Mouse (Mus musculus): ENCODE results near the gene Pnpo. TPM values are rescaled to one million over a fixed set of nuclear protein-coding genes. Genes with fewer than 3 reads are reported as not detected.

Gene Pnpo
- polyA plus RNA-seq, 1 experiment from 2014 or later, result 652 TPM

DNA sequence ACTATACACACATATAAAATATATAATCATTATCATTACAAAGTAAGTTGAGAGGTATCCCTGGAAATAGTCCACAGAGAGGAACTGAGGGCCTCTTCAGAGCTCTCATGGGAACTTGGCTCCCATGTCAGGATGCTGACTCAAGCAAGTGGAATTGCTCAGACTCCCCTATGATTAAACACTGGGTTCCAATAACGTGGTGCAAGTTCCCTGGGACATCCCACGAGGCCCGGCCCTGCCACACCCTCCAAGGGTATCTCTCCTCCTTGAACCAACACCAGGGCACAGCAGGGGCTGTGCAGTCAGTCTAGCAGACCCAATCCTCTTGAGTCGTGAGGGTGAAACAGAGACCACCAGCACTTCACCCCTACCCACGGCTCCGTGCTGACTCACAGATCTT is 24.8 kb downstream of the Pnpo start:
- 0 out of 2 replicates have a peak, but pooled peaks cover 3% of the 10 kb centered on the region for H3K27me3 ChIP-seq
- no peaks in the 10 kb centered on the region for H3K9me3 ChIP-seq (replicated peaks)
- WGBS (ENCODE audit: insufficient replicate concordance), result 38% methylated on average over 6 of the region's 6 CpGs
- H3K27ac ChIP-seq, result peak overlapping the region; percentile 99
- H3K4me1 ChIP-seq (replicated peaks), result peaks cover 64% of the 10 kb centered on the region
- no peak overlapping the region for H3K4me3 ChIP-seq (replicated peaks)
- H3K9ac ChIP-seq, result peak overlapping the region; percentile 52
- ATAC-seq (ENCODE audit: low read depth) (no peak), DNase-seq (no peak)
- H3K36me3 ChIP-seq, result no peaks in the 10 kb centered on the region
- peak overlapping the region; percentile 0; the same call in 1 of the 2 replicates for H3K4me2 ChIP-seq

- no peaks in the 10 kb centered on the region for H3K36me3 ChIP-seq
- 28% methylated on average over 6 of the region's 6 CpGs for WGBS (ENCODE audit: insufficient replicate concordance)
- no peaks in the 10 kb centered on the region for H3K27me3 ChIP-seq
- H3K9me3 ChIP-seq (replicated peaks), result no peaks in the 10 kb centered on the region
- peak; percentile 83 for DNase-seq
- peak overlapping the region; percentile 26 for H3K4me3 ChIP-seq (replicated peaks)
- peak overlapping the region; percentile 68 for H3K4me2 ChIP-seq
- peak overlapping the region; percentile 77 for H3K9ac ChIP-seq
- ATAC-seq (ENCODE audit: low read depth), result peak; percentile 85
- peak overlapping the region; percentile 99 for H3K27ac ChIP-seq
- peaks cover 64% of the 10 kb centered on the region for H3K4me1 ChIP-seq (replicated peaks)
Measured at GRCm38 (mm10) chr11:96917415-96917814, 26.4 kb downstream of the Pnpo start.

GRCm38 (mm10) chr11:96916885-96917396 is 26.8 kb downstream of the Pnpo start:
- H3K4me1 ChIP-seq (replicated peaks), result peaks cover 64% of the 10 kb centered on the region
- no peaks in the 10 kb centered on the region for H3K27me3 ChIP-seq
- DNase-seq (no peak), ATAC-seq (ENCODE audit: low read depth) (no peak)
- peaks cover 3% of the 10 kb centered on the region for H3K36me3 ChIP-seq
- H3K4me3 ChIP-seq (replicated peaks), result peak overlapping the region; percentile 41
- H3K9ac ChIP-seq, result peak overlapping the region; percentile 77
- 14% methylated on average over 13 of the region's 13 CpGs for WGBS (ENCODE audit: insufficient replicate concordance)
- H3K9me3 ChIP-seq (replicated peaks), result no peaks in the 10 kb centered on the region
- H3K27ac ChIP-seq, result peak overlapping the region; percentile 99
- H3K4me2 ChIP-seq, result peak overlapping the region; percentile 68

DNA sequence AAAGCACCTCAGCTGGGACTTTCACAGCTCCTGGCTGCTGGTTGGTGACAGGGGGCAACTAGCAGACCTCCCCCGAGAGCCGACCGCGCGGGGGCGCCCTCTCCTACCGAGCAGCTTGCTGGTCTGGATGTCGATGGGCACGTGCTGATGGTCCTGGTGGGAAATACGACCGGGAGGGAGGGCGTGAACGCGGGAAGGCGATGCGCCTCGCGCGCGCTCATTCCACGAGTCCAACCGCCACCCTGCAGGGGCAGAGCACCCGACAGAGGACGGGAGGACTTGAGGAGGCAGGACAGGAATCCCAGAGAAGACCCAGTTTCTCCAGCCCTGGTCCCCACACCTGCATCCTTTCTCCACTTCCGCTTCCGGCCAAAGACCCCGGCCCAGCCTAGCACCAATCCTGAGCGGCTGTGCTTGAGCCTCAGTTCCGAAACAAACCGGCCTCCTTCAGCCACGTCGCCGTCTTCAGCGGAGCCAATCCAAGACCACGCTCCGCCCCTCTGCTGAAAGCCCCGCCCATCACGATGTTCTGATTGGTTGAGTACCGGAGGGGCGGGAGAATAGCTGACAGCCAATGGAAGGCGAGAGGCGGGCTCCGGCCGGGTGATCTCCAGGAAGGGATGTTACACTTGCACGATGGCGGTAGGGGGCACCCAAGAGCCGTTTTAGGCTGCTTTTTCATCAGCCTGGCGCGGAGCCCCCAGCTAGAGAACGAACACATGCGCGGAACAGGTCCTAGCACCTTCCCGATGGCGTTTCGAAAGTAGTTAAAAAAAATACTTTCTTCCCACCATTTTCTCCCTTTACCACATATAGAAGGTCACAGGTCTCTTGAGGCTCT is 27.5 kb downstream of the Pnpo start, which contains the start of gene Cdk5rap3:
TSS of gene Cdk5rap3 (minus strand) at position 453 of the 841 bp plus-strand sequence.
- Histone ChIP-seq H3K27me3 (no peaks in the 10 kb centered on the region), H3K9ac (peak within 1 kb of the TSS; percentile 85), H3K4me3 (replicated peaks) (peak within 1 kb of the TSS; percentile 79), H3K27ac (peak within 1 kb of the TSS; percentile 99), H3K9me3 (replicated peaks) (no peaks in the 10 kb centered on the region), H3K36me3 (peaks cover 10% of the 10 kb centered on the region), H3K4me2 (peak within 1 kb of the TSS; percentile 84), H3K4me1 (replicated peaks) (peaks cover 64% of the 10 kb centered on the region)
- ATAC-seq (ENCODE audit: low read depth) (peak; percentile 82), DNase-seq (peak; percentile 100)
- WGBS (ENCODE audit: insufficient replicate concordance), result under 1% methylated on average over 55 of the region's 55 CpGs

GRCm38 (mm10) chr11:96912682-96913081 is 31.1 kb downstream of the Pnpo start:
- H3K4me3 ChIP-seq (replicated peaks), result no peak overlapping the region
- H3K9ac ChIP-seq, result no peak overlapping the region
- no peak overlapping the region for H3K4me2 ChIP-seq
- H3K9me3 ChIP-seq (replicated peaks), result no peaks in the 10 kb centered on the region
- no peaks in the 10 kb centered on the region for H3K27me3 ChIP-seq
- H3K4me1 ChIP-seq (replicated peaks), result peaks cover 35% of the 10 kb centered on the region
- ATAC-seq (ENCODE audit: low read depth), result no peak
- WGBS (ENCODE audit: insufficient replicate concordance), result 54% methylated on average over 11 of the region's 11 CpGs
- H3K36me3 ChIP-seq, result peaks cover 41% of the 10 kb centered on the region
- DNase-seq, result no peak
- H3K27ac ChIP-seq, result no peak overlapping the region

DNA sequence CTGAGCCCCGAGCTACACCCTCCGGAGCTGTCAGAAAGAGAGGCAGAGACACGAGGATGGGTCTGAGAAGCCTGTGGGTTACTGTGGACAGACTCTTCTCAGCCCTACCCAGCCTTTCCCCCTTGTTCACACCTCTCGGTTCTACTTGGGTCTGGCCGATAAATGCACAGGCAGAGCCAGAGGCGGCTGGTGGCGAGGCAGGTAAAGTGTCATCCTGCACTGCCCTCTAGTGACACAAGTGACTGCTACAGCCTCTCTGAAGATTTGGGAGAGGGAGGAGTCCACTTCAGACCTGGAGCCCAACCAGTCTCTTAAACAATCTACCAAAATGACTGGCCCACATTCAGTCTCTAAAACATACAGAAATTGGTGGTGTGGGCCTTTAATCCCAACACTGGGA is 33.8 kb downstream of the Pnpo start:
- Histone ChIP-seq H3K4me3 (replicated peaks) (no peak overlapping the region), H3K9me3 (replicated peaks) (no peaks in the 10 kb centered on the region), H3K36me3 (peaks cover 52% of the 10 kb centered on the region), H3K4me2 (no peak overlapping the region), H3K4me1 (replicated peaks) (peaks cover 28% of the 10 kb centered on the region), H3K9ac (no peak overlapping the region), H3K27ac (no peak overlapping the region), H3K27me3 (no peaks in the 10 kb centered on the region)
- 36% methylated on average over 7 of the region's 7 CpGs for WGBS (ENCODE audit: insufficient replicate concordance)
- ATAC-seq (ENCODE audit: low read depth) (peak; percentile 43; the same call in 1 of the 2 replicates), DNase-seq (peak; percentile 58)

DNA sequence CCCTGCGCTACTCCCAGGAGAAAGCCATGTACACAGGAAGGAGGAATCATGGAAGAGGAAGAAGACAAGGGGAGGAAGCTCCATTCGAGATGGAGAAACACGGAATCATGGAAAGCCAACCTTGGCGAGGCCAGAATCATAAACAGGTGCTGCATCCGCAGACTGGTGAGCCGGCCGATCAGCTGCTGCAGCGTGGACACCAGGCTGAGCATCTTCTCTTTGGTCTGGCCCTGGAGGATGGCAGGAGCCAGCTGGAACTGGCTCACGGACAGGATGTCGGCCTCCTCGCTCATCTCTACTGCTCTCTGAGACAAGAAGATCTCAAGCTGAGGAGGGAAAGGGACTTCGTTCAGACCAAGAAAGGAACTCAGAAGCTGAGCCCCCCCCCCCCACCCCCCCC is 35.2 kb downstream of the Pnpo start:
- 82% methylated on average over 12 of the region's 12 CpGs for WGBS (ENCODE audit: insufficient replicate concordance)
- DNase-seq (no peak), ATAC-seq (ENCODE audit: low read depth) (no peak)
- H3K4me1 ChIP-seq (replicated peaks), result peaks cover 24% of the 10 kb centered on the region
- no peak overlapping the region for H3K27ac ChIP-seq
- H3K9me3 ChIP-seq (replicated peaks), result no peaks in the 10 kb centered on the region
- H3K36me3 ChIP-seq, result peaks cover 52% of the 10 kb centered on the region
- no peak overlapping the region for H3K9ac ChIP-seq
- H3K27me3 ChIP-seq, result no peaks in the 10 kb centered on the region
- H3K4me2 ChIP-seq, result no peak overlapping the region
- no peak overlapping the region for H3K4me3 ChIP-seq (replicated peaks)

DNA sequence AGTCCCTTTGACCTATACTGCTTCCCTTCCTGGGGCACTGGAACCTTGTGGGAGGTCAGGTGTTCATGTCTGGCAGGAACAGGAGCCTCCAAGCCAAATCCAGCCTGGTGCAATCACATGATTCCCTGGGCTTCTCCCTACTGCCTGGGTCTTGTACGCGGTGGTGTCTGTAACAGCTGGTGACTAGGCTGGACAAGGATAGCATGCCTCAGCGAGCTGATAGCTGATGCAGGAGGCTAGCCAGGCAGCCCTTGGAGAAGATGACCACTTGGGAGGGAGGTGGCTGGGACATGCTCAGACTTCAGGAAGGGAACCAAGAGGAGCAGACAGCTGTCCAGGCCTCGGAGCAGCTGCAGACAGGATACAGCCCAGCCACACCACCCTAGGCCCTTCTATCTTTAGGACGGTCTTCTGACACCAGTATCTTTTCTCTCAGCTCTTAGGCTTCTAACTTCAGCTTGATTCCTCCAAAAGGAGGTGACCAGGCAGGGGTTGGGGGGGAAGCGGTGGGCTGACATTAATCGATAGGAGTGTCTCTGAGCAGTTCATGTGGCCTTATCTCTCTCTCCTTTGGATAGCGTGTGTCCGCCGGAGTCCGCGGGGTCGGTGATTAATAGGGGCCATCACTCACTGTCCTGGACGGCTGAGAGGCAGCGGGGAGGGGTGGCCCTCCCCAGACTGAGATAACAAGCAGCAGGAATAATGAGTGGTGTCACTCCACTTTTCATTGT is 37.2 kb downstream of the Pnpo start:
- Histone ChIP-seq H3K27me3 (peaks cover 6% of the 10 kb centered on the region; the same call in 1 of the 2 replicates), H3K4me1 (replicated peaks) (peaks cover 21% of the 10 kb centered on the region), H3K4me3 (replicated peaks) (no peak overlapping the region), H3K4me2 (no peak overlapping the region), H3K36me3 (peaks cover 45% of the 10 kb centered on the region), H3K9ac (no peak overlapping the region), H3K27ac (no peak overlapping the region), H3K9me3 (replicated peaks) (no peaks in the 10 kb centered on the region)
- no peak for DNase-seq
- no peak for ATAC-seq (ENCODE audit: low read depth)
- WGBS (ENCODE audit: insufficient replicate concordance), result 23% methylated on average over 15 of the region's 15 CpGs

GRCm38 (mm10) chr11:96902639-96903635 is 40.8 kb downstream of the Pnpo start:
- Histone ChIP-seq H3K4me1 (replicated peaks) (peaks cover 18% of the 10 kb centered on the region), H3K9ac (no peak overlapping the region), H3K27me3 (peaks cover 12% of the 10 kb centered on the region), H3K27ac (no peak overlapping the region), H3K4me2 (no peak overlapping the region), H3K9me3 (replicated peaks) (no peaks in the 10 kb centered on the region), H3K4me3 (replicated peaks) (no peak overlapping the region), H3K36me3 (peaks cover 14% of the 10 kb centered on the region)
- ATAC-seq (ENCODE audit: low read depth), result no peak
- no peak for DNase-seq
- WGBS (ENCODE audit: insufficient replicate concordance), result 53% methylated on average over 16 of the region's 16 CpGs

DNA sequence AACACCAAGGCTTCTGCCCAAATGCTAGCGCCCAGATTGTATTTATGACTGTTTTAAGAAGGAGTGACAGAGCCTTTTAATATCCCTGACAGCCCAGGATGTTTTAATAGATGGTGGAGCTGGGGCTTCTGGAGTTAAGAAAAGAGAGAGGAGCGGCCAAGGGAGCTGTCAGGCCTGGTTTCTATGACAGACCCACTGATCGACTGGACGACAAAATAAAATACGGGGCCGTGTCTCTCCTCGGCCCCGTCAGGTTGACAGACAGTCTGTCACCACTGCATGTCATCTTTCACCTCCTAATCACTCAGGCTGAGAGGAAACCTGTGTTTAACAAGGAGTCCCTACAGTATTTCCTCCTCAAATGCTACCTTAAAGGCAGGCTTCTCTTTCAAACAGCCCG is 42.5 kb downstream of the Pnpo start:
- Histone ChIP-seq H3K4me2 (no peak overlapping the region), H3K27me3 (peaks cover 12% of the 10 kb centered on the region), H3K4me3 (replicated peaks) (no peak overlapping the region), H3K4me1 (replicated peaks) (peaks cover 7% of the 10 kb centered on the region), H3K9me3 (replicated peaks) (no peaks in the 10 kb centered on the region), H3K36me3 (no peaks in the 10 kb centered on the region; the same call in 1 of the 2 replicates), H3K27ac (no peak overlapping the region), H3K9ac (no peak overlapping the region)
- 68% methylated on average over 9 of the region's 9 CpGs for WGBS (ENCODE audit: insufficient replicate concordance)
- DNase-seq (no peak), ATAC-seq (ENCODE audit: low read depth) (no peak)
